Mouse (Mus musculus): Measurements from ENCODE around the gene Gc.

DNA sequence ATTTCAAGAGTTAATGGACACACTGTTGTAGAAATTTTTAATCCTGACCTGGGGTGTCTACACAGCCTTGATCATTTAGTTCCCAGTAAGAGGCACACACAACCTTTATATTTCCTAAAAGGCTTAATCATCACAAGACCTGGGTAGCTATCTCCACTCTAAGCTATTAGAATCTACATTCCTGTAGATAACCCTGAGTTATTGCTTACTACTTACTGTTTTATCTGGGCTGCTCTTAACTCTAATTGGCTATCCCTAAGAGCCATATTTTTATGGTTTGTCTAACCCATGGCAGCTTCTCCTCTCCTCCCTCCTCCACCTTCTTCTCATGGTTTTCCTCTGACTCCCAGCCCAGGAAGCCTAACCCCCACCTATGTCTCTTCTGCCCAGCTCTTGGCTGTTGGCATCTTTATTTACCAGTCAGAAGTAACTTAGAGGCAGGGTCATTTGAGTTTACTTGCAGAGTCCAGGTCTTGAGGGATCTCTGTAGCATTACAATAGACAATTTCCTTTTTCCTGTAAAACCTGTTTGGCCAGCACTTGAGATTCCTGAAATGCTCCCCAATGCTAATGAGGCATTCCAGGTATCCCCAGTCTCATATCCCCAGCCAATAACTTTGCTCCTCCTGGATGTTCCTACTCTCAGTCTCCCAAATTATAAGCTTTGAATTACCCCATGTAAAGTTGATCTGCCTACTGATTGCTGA is 50.2 kb downstream of the Gc start:
- TF ChIP-seq POLR2A (IDR thresholded peaks at IDR 0.05; ENCODE audit: borderline replicate concordance, extremely low read depth, low read depth, low read length) (no peak), CTCF (IDR thresholded peaks at IDR 0.05; ENCODE audit: insufficient read depth, low read length) (no peak)
